Mouse (Mus musculus): ENCODE results near the gene Utp18.
"Not testable (repeated sequence)": the region's sequence is repeated elsewhere in the genome, so short reads cannot be mapped to it uniquely, and the experiment has no call there.

The Utp18 gene

DNA sequence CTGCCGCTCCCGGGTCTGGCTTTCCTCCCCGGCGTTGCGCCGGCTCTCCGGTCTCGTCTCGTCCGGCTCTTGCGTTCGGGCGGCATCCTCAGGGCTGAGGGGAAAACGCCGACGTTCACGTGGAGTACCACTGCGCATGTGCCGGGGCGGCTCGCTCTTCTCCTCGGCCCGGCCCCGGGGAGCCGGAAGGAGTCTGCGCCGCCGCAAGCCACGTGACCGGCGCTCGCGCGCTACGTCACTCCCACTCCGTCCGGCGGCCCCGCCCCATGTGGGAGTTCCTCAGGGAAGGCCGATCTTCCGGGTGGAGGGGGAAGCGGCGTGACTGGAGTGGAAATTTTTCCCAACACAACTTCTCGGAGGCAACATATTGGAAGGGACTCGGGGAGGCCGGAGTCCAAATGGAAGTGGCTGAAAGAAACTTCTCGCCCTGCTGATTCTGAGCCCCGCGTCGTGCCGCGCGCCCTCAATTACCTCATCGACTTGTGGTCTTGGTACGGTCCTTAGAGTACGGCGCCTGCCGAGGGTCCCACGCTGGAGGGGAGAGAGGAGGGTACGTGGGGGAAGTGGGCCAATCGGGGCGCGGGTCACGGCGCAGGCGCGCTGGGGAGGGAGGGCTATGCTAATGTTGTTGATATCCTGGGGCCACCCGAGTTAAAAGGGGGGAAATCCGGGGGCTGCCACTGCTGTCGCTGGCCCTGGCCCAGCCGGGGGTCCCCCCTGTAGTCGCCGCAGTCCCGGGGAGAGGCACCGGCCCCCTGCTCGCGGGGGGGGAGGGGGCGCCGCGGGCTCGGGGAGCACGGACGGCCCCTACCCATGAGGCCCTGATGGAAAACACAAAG, at the start of gene Utp18, which contains the start of gene Mbtd1:
Gene Utp18 (minus strand): TSS at position 195 of the 839 bp plus-strand sequence.
Gene Mbtd1 (plus strand): TSS at position 281 of the 839 bp plus-strand sequence.
- peak; percentile 98 for DNase-seq (ENCODE audit: low read depth)

DNA sequence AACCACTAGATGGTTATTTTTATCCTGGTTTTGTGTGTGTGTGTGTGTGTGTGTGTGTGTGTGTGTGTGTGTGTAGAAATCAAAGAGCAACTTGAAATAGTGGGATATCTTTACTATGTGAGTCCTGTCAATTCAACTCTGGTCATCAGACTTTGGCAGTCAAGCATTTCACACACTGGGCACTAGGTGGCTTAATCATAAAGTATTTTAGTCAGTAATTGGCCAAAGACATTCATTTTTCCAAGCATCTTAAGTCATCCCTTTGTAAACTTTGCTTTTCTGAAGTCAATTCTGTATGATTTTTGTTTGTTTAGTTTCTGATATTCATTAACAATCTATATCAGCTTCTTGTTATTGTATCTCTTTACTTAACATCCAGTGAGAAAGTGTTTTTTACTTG, 43.5 kb upstream of the Utp18 start:
- no peak for DNase-seq (ENCODE audit: low read depth)

DNA sequence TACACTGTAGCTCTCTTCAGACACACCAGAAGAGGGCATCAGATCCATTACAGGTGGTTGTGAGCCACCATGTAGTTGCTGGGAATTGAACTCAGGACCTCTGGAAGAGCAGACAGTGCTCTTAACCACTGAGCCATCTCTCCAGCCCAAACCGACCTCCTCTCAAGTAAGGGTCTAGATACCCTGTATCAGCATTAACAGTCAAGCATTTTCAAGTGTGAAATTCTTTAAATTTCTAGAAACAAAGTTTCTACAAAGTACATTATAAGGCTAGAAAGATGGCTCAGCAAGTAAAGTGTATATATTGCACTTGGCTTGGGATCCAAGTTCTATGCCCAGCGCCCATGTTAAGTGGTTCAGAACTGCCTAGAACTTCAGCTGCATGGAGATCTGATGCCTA, 29.5 kb upstream of the Utp18 start:
- not testable (repeated sequence) for DNase-seq (ENCODE audit: low read depth)

DNA sequence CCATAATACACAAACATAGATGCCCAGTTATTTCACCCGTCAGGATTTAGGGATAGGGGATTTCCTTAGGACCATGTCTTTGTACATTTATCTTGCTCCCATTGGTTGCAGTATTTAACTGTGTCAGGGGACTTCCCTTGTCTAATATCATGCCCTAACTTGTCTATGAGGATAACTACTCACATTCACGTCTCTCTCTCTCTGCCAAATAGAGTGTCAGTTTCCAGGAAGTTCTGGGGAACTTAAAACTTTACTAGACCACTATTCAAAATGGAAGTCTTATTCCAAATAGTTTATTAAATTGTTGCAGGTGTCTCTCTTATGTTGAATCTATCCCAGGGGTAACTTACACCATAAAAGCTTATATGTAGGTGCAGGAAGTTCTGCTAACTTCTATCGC, 26.0 kb upstream of the Utp18 start:
- DNase-seq (ENCODE audit: low read depth): no peak

DNA sequence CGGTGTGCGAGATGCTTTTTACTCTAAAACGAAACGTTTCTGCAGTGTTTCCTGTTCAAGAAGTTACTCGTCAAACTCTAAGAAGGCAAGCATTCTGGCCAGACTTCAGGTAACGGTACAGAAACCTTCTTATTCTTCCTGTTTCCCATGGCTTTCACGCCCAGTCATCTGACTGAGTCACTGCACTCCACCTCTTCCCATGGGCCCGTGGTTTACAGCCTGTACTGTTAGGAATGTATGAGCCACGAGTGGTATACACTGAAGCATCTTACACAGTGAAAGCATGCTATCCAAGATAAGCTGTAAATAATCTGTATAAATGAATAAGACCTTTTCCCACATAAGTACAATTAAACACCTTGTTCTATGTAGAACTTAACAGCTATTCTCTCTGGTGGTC, 23.3 kb upstream of the Utp18 start:
- no peak for DNase-seq (ENCODE audit: low read depth)

DNA sequence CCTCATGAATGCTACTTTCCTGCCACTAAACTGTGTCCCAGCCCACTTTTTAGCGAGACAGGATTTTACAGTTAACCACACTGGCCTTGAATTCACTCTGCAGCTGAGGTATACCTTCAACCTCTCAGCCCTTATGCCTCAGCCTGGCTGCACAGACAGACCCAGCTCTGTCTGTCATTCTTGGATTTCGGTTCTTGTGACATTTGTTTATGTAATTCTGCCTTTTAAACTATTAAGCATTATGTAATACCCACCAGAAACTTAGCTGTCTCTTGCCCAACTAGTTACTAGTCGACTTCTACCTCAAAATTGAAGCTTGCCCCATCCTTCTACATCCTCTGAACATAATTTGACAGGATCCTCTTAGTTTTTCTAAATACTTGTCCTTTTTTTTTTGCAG, 22.3 kb upstream of the Utp18 start:
- no peak for DNase-seq (ENCODE audit: low read depth)

DNA sequence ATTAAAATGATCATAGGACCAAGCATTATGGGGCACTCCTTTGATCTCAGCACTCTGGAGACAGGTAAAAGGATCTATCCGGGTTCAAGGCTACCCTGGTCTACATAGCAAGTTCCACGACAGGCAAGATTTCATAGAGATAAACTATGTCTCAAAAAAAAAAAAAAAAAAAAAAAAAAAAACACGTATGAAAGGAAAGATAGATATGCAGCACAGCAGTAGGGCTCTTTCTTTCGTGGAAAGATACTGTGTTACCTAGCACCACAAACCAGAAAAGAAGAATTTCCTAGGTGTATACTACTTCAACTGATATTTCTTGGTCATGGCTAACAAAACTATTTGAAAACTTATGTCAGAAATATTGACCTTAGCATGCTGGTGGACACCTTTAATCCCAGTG, 21.3 kb upstream of the Utp18 start:
- no peak for DNase-seq (ENCODE audit: low read depth)

DNA sequence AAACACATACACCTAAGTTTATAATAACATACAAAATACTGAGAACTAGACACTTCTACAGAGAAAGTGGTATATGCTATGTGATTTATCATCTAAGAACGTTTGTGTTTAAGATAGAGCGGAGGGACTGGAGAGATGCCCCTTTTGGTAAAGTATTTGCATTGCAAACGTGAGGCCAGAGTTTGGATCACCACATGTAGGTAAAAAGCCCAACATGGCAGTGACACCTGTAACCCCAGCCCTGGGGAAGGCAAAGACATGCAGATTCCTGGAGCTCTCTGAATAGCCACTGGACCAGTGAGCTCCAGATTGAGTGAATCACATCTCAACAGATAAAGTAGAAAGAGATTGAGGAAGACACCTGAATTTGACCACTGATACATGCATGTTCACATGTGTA, 12.2 kb upstream of the Utp18 start:
- no peak for DNase-seq (ENCODE audit: low read depth)

DNA sequence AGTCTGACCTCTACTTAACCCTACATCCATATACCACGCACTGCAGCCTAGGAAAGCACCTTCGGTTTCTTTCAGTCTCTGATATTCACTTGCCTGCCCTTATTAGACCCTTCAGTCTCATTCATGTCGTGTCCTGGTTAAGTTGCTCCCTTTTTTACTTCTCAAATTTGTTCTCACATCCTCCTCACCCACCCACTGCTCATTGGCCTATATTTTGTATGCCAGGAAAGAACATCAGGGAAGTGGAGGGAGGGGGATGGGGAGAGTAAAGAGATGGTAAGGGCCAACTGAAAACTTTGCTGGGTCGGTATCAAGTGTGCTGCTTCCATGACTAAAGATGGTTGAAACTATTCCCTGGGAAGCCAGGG, 1.5 kb upstream of the Utp18 start:
- DNase-seq (ENCODE audit: low read depth): no peak

DNA sequence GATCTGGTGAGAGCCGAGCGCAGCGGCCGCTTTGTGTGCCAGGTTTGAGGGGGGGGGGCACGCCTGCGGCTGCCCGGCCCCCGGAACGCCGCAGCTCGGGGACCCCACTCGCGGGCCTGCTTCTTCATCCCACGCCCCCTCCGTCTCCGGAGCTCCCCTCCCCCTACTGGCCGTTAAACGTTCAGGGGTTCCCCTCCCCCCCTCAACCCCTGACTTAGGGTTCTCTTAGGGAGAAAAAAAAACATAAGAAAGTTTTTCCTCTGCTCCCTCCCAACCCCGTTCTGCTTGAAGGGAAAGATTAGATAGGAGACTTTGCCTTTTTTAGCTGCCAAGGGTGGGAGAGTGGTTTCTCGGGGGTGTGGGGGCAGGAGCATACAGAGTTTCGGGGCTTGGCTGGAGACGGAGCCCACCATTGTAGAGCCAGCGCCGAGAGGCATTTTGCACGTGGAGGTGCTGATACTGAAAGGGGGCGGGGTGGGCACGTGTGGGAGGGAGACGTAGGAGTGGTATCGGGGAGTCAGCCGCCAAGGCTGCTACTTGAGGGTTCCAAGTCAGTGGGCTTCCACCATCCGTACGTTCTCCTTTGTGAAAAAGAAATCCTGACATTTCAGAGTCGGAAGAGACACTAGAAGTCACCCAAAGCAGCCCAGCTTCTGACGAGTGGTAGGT, 979 bp upstream of the Utp18 start:
- peak; percentile 61 for DNase-seq (ENCODE audit: low read depth)

DNA sequence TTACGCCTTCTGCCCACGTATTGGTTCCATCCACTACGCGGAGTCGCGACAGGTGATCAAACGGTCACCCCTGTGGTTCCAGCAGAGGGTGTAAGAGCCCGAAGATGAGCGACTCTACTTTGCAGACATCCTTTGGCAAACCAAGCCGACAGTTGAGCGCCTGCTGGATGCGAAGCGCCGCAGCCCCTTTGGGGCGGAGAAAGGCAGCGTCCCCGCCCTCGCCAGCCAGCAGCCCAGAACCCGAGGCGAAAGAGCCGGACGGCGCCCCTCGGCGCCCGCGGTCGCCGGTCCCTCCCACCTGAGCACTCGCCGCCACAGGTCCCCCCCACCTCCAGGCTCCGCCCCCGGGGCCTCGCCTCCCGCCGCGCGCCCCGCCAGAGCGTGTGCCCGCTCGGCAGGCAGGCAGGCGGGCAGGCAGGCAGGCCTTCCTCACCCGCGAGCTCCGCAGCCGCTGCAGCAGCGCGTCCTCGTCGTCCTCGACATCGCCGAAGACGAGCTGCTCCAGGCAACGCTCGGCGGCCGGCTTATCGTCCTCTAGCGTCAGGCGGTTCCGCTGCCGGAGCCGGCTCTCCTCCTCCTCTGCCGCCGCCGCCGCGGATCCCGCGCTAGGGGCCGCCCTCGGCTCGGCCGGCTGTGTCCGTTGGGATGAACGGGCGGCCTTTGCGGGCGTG, 530 bp downstream of the Utp18 start:
- DNase-seq (ENCODE audit: low read depth): peak; percentile 89

DNA sequence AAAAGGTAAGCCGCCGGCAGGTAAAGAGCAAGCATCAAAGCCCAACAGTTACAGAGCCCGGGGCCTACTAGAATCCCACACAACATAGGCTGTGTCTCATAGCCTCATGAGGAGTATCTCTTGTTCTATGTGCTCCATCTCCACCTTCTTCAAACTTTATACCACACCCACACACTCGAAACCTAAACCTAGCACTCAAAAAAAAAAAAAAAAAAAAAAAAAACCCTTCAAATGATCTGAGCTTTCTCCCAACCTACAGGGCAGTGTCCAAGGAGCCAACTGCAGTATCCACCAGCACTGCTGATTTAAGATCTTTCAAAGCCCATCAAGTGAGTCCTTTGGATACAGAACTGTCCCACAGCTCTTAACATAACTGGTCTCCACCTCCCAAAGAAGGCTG, 1.5 kb downstream of the Utp18 start:
- peak; percentile 15 for DNase-seq (ENCODE audit: low read depth)

DNA sequence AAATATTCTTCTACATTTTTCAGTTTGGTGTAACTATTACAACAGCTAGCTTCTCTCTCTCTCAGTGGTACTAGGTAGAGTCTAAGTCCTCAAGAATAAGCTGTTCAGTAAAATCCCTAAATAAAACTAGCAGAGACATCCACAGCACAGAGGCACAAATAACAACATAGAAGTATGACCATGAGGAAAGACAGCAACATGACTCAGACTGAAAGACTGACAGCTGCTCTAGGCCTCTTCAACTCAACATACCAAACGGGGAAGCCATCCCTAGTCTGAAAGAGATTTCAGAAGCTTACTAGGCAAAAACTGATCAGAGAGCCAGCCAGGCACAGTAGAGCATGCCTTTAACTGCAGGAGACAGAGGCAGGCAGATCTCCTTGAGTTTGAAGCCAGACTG, 22.9 kb downstream of the Utp18 start:
- no peak for DNase-seq (ENCODE audit: low read depth)

DNA sequence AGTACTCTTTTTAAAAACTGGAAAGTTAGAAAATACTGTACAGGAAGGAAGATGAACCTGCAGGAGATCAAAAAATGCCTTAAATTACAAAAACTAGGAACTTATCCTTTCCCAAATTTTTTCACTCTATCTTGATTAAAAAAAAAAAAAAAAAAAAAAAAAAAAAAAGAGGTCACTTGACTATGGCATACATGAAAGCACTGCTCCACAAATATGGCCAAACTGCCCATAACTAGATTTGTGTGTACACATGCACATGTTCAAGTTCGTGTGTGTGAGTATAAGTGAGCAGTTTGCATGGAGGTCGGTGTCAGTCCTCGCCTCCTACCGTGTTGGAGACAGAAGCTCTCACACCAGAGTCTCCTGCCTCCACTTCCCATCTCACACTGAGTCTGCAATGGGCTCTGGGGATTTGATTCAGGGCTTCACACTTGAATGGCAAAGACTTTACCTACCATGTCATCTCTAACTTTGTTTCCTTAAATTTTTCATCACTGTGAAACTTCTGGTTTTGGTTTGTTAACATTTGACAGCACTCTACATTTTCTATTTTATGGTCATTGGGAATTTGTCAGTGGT, 23.4 kb downstream of the Utp18 start:
- no peak for DNase-seq (ENCODE audit: low read depth)

DNA sequence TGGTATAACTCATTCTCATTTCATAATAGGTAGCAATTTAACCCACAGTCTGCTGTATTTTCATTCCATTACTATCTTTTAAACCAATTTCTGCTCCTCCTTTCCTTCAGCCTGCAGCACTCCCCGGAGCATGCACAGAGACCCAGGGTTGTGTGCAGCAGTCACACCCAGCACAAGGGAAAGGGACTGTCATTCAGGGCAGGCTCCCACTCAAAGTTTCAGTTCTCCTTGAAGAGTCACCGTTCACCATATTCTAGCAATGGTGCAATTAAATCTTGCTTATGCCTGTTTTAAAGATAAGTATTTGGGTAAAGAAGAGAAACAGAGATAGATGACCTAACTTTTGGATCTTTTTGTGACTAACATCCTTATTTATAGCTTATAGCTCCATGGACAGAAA, 24.4 kb downstream of the Utp18 start:
- no peak for DNase-seq (ENCODE audit: low read depth)

DNA sequence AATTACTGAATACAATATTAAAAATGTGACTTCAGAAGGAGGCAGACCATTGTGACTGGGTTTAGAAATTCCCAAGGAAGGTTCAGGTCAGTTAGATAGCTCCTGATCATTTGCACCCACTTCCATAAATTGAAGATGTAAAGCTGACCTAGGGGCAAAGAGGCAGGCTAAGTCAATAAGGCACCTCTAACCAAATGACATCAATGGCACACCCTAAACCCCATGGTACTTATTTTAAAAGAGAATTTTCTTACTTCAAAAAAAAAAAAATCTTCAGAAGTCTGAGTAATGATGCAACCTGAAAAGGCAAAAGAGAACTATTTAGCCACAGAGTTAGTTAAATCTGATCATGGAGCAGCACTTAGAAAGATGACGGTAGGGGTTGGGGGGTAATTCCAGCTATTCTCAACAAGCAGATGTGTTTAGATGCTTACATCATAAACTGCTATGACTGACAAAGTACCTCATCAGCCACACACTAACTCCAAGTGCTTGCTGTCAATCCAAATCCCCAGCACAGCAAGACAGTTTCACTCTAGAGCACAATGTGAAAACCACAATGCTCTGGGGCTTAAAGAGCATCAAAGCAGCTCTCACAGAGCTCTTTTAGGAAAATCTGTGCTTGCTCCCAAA, 24.9 kb downstream of the Utp18 start:
- no peak for DNase-seq (ENCODE audit: low read depth)

DNA sequence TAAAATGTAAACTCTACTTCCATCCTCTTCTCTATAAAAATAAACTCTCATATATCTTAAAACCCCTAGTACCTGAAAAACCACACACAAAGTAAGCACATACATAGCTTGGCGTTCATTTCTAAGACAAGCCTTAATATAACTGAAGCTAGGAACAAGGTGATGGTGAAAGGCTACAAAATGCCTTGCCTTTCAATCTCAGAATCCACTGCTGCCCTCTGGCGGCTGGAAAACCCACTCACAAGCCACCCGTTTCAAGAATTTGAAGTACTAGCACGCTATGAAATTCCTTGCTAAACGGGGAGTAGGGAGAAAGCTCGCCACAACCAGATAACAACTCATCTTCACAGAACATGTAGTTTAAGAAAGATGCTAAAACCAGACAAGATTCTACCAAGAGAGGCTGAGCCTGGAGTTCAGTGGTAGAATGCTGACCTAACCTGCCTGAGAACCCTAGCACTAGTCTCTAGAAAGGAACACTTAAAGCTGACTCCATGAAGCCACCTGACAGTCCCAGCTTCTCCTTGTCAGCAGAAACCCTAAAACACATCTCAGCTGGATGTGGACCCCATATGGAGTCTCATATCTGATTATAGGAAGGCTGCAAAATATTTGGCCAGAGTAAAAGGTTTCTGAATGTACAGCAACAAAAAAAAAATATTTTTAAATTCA, 29.1 kb downstream of the Utp18 start:
- DNase-seq (ENCODE audit: low read depth): peak; percentile 63

DNA sequence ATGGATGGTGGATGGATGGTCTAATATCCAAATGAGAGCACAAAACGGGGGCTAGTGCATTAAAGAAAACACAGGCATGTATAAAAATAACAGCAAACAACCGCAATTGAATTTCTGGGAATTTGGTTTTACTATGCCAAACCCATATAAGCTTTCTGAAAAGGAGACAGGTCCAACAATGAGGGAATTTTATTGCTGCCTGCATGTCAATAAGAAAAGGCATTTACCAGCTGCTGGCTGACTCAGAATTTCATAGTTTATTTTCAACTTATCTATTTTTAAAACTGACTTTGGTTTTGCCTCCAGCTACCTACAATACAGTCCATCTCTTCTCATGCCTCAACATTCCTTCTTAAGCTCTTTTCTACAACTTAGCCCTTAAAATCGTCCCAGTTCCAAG, 33.0 kb downstream of the Utp18 start:
- DNase-seq (ENCODE audit: low read depth): no peak

DNA sequence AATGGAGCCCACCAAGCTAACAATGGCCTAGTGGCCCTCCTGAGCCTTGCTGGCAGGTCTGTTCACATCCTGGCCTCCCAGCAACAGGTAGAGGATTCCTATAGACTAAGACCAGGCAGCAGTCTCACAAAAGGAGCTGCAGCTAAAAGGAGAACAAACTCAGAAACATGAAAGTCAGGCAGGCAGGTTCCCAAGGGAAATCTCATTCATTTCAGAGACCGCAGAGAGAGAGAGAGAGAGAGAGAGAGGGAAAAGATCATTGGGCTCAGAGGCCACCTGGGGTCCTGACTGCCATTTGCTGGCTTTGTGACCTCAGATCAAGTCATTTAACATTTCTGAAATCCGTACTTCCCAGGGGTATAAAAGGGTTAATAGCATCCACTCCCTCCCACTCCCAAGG, 38.2 kb downstream of the Utp18 start:
- DNase-seq (ENCODE audit: low read depth): no peak

DNA sequence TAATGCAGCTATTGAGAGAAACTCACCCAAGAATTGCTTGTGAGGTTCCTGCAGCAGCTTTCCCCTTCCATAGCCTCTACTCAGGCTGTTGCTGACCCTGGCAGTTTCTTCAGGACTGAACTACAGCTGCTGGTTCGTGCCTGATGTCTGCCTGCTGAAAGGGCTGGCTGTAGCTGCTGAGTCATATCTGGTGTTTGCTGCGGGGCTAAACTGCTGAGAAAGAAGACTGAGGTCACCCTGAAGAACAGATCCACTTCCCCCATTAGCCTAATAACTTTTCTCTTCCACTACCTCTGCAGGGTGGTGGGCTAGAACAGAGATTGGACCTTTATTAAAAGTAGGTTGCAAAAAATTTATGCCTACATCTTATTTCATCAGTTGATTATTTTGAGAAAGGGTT, 49.8 kb downstream of the Utp18 start:
- DNase-seq (ENCODE audit: low read depth): no peak

DNA sequence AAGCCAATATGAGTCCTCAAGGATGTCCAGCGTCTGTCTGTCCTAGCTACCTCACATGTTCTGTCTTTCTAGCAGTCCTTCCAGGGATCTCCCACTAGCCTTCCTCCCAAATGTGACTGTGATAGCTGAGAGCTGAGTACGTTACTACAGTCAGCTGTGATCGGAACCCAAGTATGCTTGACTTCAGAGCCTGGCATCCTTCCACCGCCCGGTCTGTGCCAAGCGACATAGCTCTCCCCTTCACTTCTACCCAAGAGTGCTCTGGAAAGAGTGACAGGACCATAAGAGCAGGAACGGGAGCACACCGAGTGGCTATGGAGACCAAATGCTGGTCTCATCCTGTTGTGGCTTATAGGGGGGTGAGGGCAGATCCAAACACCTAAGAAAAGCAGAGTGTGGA, 55.6 kb downstream of the Utp18 start:
- no peak for DNase-seq (ENCODE audit: low read depth)

DNA sequence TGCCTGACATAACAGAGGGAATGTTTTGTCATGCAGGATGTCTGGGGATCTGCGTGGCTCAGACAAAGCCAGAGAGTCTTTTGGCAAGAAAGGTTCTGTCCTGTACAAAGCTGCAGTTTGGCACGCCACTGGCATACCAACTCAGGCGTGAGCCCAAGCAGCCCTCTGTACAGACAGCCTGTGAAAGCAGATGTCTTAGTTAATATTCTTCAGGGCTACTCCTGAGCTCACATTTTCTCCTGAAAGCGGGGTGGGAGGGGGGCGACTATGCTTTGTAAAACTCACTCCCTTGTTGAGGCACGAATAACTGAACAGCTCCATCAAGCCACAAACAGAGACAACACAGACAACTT, 56.3 kb downstream of the Utp18 start:
- no peak for DNase-seq (ENCODE audit: low read depth)

Measured in naive thymus-derived CD4-positive, alpha-beta T cell, adult 2 months (primary cell).